ENCODE assay signal across 26 mouse cellular contexts in genomic region chr1:191926681-191927080, GRCm38 (mm10). TPM values are rescaled to one million over a fixed set of nuclear protein-coding genes. Genes with fewer than 3 reads are reported as not detected.
DNase-seq lines count a peak whose midpoint lies in the region; ATAC-seq and TF ChIP-seq lines count a peak whose summit lies in the region.
"Had no signal": no experiment of that assay in that cellular context is flagged by ENCODE, and none has a peak within 500 bp of the region (broad histone marks: within the 10 kb centered on the region; RNA-seq: fewer than 3 reads in every experiment).

No protein-coding gene starts in this region.

- H3K27ac ChIP-seq in gastrocnemius, adult 2 months: no peak overlapping the region
- H3K27ac ChIP-seq in midbrain, embryonic 11.5 days (ENCODE audit: low read depth, low read length): no peak overlapping the region
- H3K27ac ChIP-seq in midbrain, embryonic 16.5 days (ENCODE audit: low read length): no peak overlapping the region
- 0 out of 2 replicates have a peak overlapping the region, but pooled peaks have one; percentile 1 for H3K27ac ChIP-seq in limb, embryonic 14.5 days (replicated peaks; ENCODE audit: low read depth, low read length)
- H3K27ac ChIP-seq: embryonic facial prominence, embryonic 12.5 days; embryonic facial prominence, embryonic 15.5 days; forebrain, embryonic 10.5 days; forebrain, embryonic 12.5 days had no signal

- H3K4me3 ChIP-seq in gastrocnemius, adult 2 months: no peak overlapping the region
- no peak overlapping the region for H3K4me3 ChIP-seq in midbrain, embryonic 11.5 days (ENCODE audit: low read depth, low read length)
- no peak overlapping the region for H3K4me3 ChIP-seq in midbrain, embryonic 16.5 days (ENCODE audit: low read depth, low read length)
- no peak overlapping the region for H3K4me3 ChIP-seq in limb, embryonic 14.5 days (replicated peaks; ENCODE audit: low read length)
- H3K4me3 ChIP-seq: embryonic facial prominence, embryonic 12.5 days; embryonic facial prominence, embryonic 15.5 days; erythroblast, embryonic 14.5 days; forebrain, embryonic 10.5 days; forebrain, embryonic 12.5 days had no signal

- H3K4me2 ChIP-seq in midbrain, embryonic 11.5 days: no peak overlapping the region
- no peak overlapping the region for H3K4me2 ChIP-seq in midbrain, embryonic 16.5 days (ENCODE audit: low read length)
- no peak overlapping the region for H3K4me2 ChIP-seq in limb, embryonic 14.5 days (replicated peaks; ENCODE audit: low read depth, low read length, severe bottlenecking)
- H3K4me2 ChIP-seq: embryonic facial prominence, embryonic 12.5 days; embryonic facial prominence, embryonic 15.5 days; forebrain, embryonic 12.5 days had no signal

- no peaks in the 10 kb centered on the region for H3K9me3 ChIP-seq in midbrain, embryonic 11.5 days (ENCODE audit: control insufficient read depth, low read length)
- H3K9me3 ChIP-seq in midbrain, embryonic 16.5 days (replicated peaks; ENCODE audit: control insufficient read depth, low read length, poor library complexity, severe bottlenecking): no peaks in the 10 kb centered on the region
- H3K9me3 ChIP-seq in limb, embryonic 14.5 days (ENCODE audit: control insufficient read depth, low read length): no peaks in the 10 kb centered on the region
- H3K9me3 ChIP-seq: embryonic facial prominence, embryonic 12.5 days; embryonic facial prominence, embryonic 15.5 days; forebrain, embryonic 10.5 days; forebrain, embryonic 12.5 days had no signal

- DNase-seq in gastrocnemius, adult 2 months: peak; percentile 8
- no peak for DNase-seq in gastrocnemius, postnatal 10 days
- DNase-seq in midbrain, embryonic 11.5 days (ENCODE audit: low spot score, missing footprints): peak; percentile 75
- DNase-seq in limb, embryonic 14.5 days (ENCODE audit: low spot score): no peak
- DNase-seq in T-cell, adult 2 months (ENCODE audit: low spot score): no peak
- DNase-seq: adrenal gland, postnatal 10 days; adrenal gland, postnatal 25 days; cerebellum, adult 11 months; cerebellum, adult 18-20 months; cerebellum, adult 8-10 months; cerebellum, adult 9-11 months; cerebellum, postnatal 14 days; cerebellum, postnatal 36 days; embryo, embryonic 11 days had no signal

- no peak for TF ChIP-seq CTCF in gastrocnemius, adult 2 months (IDR thresholded peaks at IDR 0.05)

- H3K4me1 ChIP-seq in midbrain, embryonic 11.5 days (ENCODE audit: control insufficient read depth, insufficient read depth, low read length): no peaks in the 10 kb centered on the region
- no peaks in the 10 kb centered on the region for H3K4me1 ChIP-seq in midbrain, embryonic 16.5 days (ENCODE audit: control insufficient read depth, insufficient read depth, low read length)
- peaks cover 18% of the 10 kb centered on the region; the same call in 1 of the 2 replicates for H3K4me1 ChIP-seq in limb, embryonic 14.5 days (ENCODE audit: control insufficient read depth, insufficient read depth, low read length)
- H3K4me1 ChIP-seq: forebrain, embryonic 12.5 days had no signal

- TF ChIP-seq POLR2A in limb, embryonic 14.5 days (IDR thresholded peaks at IDR 0.05; ENCODE audit: borderline replicate concordance, extremely low read depth, insufficient read depth, insufficient read length): no peak

- WGBS in midbrain, embryonic 11.5 days: 68% methylated on average over 3 of the region's 3 CpGs
- WGBS in midbrain, embryonic 16.5 days: 73% methylated on average over 3 of the region's 3 CpGs
- 51% methylated on average over 3 of the region's 3 CpGs for WGBS in limb, embryonic 14.5 days

- H3K36me3 ChIP-seq in midbrain, embryonic 11.5 days (ENCODE audit: control insufficient read depth, insufficient read depth, low read length): no peaks in the 10 kb centered on the region
- H3K36me3 ChIP-seq in midbrain, embryonic 16.5 days (ENCODE audit: control insufficient read depth, insufficient read depth, low read length): no peaks in the 10 kb centered on the region
- H3K36me3 ChIP-seq in limb, embryonic 14.5 days (ENCODE audit: control insufficient read depth, insufficient read depth, low read length): no peaks in the 10 kb centered on the region
- H3K36me3 ChIP-seq: embryonic facial prominence, embryonic 12.5 days; embryonic facial prominence, embryonic 15.5 days; forebrain, embryonic 10.5 days; forebrain, embryonic 12.5 days had no signal

- no peak overlapping the region for H3K9ac ChIP-seq in midbrain, embryonic 11.5 days (ENCODE audit: low read length)
- H3K9ac ChIP-seq in midbrain, embryonic 16.5 days (ENCODE audit: low read depth, low read length): no peak overlapping the region
- H3K9ac ChIP-seq in limb, embryonic 14.5 days (ENCODE audit: low read depth, low read length, severe bottlenecking): no peak overlapping the region
- H3K9ac ChIP-seq: embryonic facial prominence, embryonic 12.5 days; embryonic facial prominence, embryonic 15.5 days; forebrain, embryonic 12.5 days had no signal

- intact Hi-C loops in gastrocnemius, adult 2 months (cut with DNase I): no loop called here

- H3K27me3 ChIP-seq in midbrain, embryonic 11.5 days (ENCODE audit: control insufficient read depth, insufficient read depth, low read length): no peaks in the 10 kb centered on the region
- H3K27me3 ChIP-seq in midbrain, embryonic 16.5 days (ENCODE audit: control insufficient read depth, insufficient read depth, low read depth, low read length): no peaks in the 10 kb centered on the region; the same call in 1 of the 2 replicates
- H3K27me3 ChIP-seq in limb, embryonic 14.5 days (ENCODE audit: control insufficient read depth, insufficient read depth, low read length): no peaks in the 10 kb centered on the region
- H3K27me3 ChIP-seq: embryonic facial prominence, embryonic 12.5 days; embryonic facial prominence, embryonic 15.5 days had no signal

- no peak for ATAC-seq in midbrain, embryonic 11.5 days (ENCODE audit: low FRiP score)
- ATAC-seq in midbrain, embryonic 16.5 days: no peak
- ATAC-seq in limb, embryonic 14.5 days (ENCODE audit: low FRiP score, low read depth): no peak
- ATAC-seq: activated CD4-positive, CD25-positive, alpha-beta regulatory T cell, adult 4 months; forebrain, embryonic 14.5 days; forebrain, embryonic 16.5 days had no signal

RNA-seq across cellular contexts. Expression of gene Slc30a1, which starts 20.1 kb away (rescaled TPM):
- 1 to 10 TPM; 5.8 to 6.4 TPM for total RNA-seq in gastrocnemius, adult 2 months (2021)
- total RNA-seq in gastrocnemius, postnatal 10 days (2021): 1 to 10 TPM; 7.5 to 8.9 TPM
- polyA plus RNA-seq in midbrain, embryonic 11.5 days (2014; fragmentation: Nextera tagmentation; extraction: Ambion mirVana): 2.4 and 2.6 TPM in 2 replicates
- 2.3 and 2.8 TPM in 2 replicates for polyA plus RNA-seq in midbrain, embryonic 16.5 days (2015; fragmentation: Nextera tagmentation; extraction: Ambion mirVana)
- polyA plus RNA-seq in limb, embryonic 14.5 days (2012; rRNA removed): 6.7 and 7.3 TPM in 2 replicates
- 3.2 and 3.6 TPM in 2 replicates for polyA plus RNA-seq in limb, embryonic 14.5 days (2014; fragmentation: Nextera tagmentation; extraction: Ambion mirVana)

RNA-seq across cellular contexts. Expression of gene Rd3, which starts 50.5 kb away (rescaled TPM):
- under 1 TPM in 1 of 2 experiments, not detected in 1; 0.08 TPM for total RNA-seq in gastrocnemius, adult 2 months (2021)
- under 1 TPM in 1 of 2 experiments, not detected in 1; 0.20 TPM for total RNA-seq in gastrocnemius, postnatal 10 days (2021)
- 1.3 and 1.7 TPM in 2 replicates for polyA plus RNA-seq in midbrain, embryonic 11.5 days (2014; fragmentation: Nextera tagmentation; extraction: Ambion mirVana)
- 2.5 and 3.0 TPM in 2 replicates for polyA plus RNA-seq in midbrain, embryonic 16.5 days (2015; fragmentation: Nextera tagmentation; extraction: Ambion mirVana)
- polyA plus RNA-seq in limb, embryonic 14.5 days (2012; rRNA removed): 0.50 and 0.55 TPM in 2 replicates
- polyA plus RNA-seq in limb, embryonic 14.5 days (2014; fragmentation: Nextera tagmentation; extraction: Ambion mirVana): 0.14 and 0.91 TPM in 2 replicates
- total RNA-seq: common myeloid progenitor, adult 5-6 weeks; MEL had no signal
- polyA plus RNA-seq: C2C12; erythroblast, embryonic 14.5 days had no signal

Comparison
In these comparisons a context has a peak if more than half of its experiments do, and no peak if none do; other contexts are left out.
1. DNase-seq: peak in gastrocnemius, adult 2 months (single experiment) and midbrain, embryonic 11.5 days (single experiment); none in gastrocnemius, postnatal 10 days (single experiment), limb, embryonic 14.5 days (single experiment) and T-cell, adult 2 months (single experiment).